Mouse (Mus musculus): ENCODE results near the gene Sync.

DNA sequence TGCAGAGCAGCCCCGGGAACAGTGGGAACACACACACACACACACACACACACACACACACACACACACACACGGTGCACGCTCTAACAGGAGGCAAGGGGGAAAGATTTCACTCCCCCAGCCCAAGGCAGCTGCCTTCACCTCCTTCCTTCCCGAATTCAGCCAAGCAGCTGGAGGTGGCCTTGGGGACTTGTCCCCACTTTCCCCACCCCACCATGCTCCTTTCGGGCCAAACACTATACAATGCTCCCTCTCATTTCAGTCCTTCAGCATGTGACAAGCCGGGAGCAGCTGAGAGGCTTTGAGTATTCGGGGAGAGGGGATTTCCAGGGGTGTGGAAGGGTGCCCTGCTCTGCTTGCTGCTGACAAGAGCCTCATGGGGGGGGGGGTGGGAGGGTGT is 45.5 kb upstream of the Sync start:
- TF ChIP-seq HCFC1 (IDR thresholded peaks at IDR 0.05; ENCODE audit: borderline replicate concordance, insufficient read depth, low read length) (no peak), MAFK (IDR thresholded peaks at IDR 0.05; ENCODE audit: insufficient read depth, low read depth, low read length) (no peak), ZC3H11A (IDR thresholded peaks at IDR 0.05; ENCODE audit: borderline replicate concordance, low read depth, low read length) (no peak)
